Mouse (Mus musculus): ENCODE measurements around the gene Rab40c. TPM values are rescaled to one million over a fixed set of nuclear protein-coding genes. Genes with fewer than 3 reads are reported as not detected.

Gene Rab40c
- polyA plus RNA-seq, 1 experiment from 2014 or later: 15.8 TPM

GRCm38 (mm10) chr17:25835816-25836215 is 83.7 kb downstream of the Rab40c start:
- Histone ChIP-seq H3K36me3 (ENCODE audit: control insufficient read depth, insufficient read depth) (peaks cover 40% of the 10 kb centered on the region), H3K4me2 (replicated peaks; ENCODE audit: low read depth) (peak overlapping the region; percentile 93), H3K9ac (ENCODE audit: low read depth, low read length) (peak overlapping the region; percentile 22; the same call in 1 of the 2 replicates), H3K9me3 (ENCODE audit: control insufficient read depth) (no peaks in the 10 kb centered on the region), H3K4me3 (ENCODE audit: low read depth, low read length) (no peak overlapping the region), H3K27me3 (replicated peaks; ENCODE audit: control insufficient read depth, insufficient read depth, low read length) (no peaks in the 10 kb centered on the region), H3K4me1 (replicated peaks; ENCODE audit: control insufficient read depth, insufficient read depth, low read length) (peaks cover 11% of the 10 kb centered on the region; the same call in 1 of the 2 replicates), H3K27ac (ENCODE audit: low read depth, low read length) (no peak overlapping the region)
- no peak for TF ChIP-seq CTCF (IDR thresholded peaks at IDR 0.05; ENCODE audit: low read depth)
- no peak for ATAC-seq
- 90% methylated on average over 16 of the region's 16 CpGs for WGBS

DNA sequence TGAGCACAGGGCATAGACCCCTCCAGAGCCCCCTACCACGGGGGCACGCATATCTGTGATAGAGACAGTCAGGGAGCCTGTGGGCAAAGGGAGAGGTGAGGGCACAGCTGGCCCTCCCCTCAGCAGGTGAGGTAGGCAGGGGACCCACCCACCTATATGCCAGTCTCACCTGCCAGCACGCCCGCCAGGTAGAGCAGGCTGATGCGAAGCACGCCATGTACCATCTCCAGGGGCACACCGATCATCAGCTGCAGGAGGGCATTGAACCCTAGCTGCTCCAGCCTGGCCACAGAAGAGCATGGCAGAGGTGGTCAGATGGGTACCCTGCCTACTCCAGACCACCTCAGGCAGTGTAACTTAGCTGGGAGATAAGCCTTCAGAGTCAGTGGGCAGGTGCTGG is 84.2 kb downstream of the Rab40c start:
- H3K4me3 ChIP-seq (ENCODE audit: low read depth, low read length): no peak overlapping the region
- H3K36me3 ChIP-seq (ENCODE audit: control insufficient read depth, insufficient read depth): peaks cover 41% of the 10 kb centered on the region
- 89% methylated on average over 7 of the region's 7 CpGs for WGBS
- ATAC-seq: no peak
- H3K27me3 ChIP-seq (replicated peaks; ENCODE audit: control insufficient read depth, insufficient read depth, low read length): no peaks in the 10 kb centered on the region
- H3K27ac ChIP-seq (ENCODE audit: low read depth, low read length): no peak overlapping the region
- peaks cover 11% of the 10 kb centered on the region; the same call in 1 of the 2 replicates for H3K4me1 ChIP-seq (replicated peaks; ENCODE audit: control insufficient read depth, insufficient read depth, low read length)
- H3K4me2 ChIP-seq (replicated peaks; ENCODE audit: low read depth): peak overlapping the region; percentile 93
- H3K9me3 ChIP-seq (ENCODE audit: control insufficient read depth): no peaks in the 10 kb centered on the region
- no peak for TF ChIP-seq CTCF (IDR thresholded peaks at IDR 0.05; ENCODE audit: low read depth)
- H3K9ac ChIP-seq (ENCODE audit: low read depth, low read length): no peak overlapping the region

GRCm38 (mm10) chr17:25834595-25835222 is 84.8 kb downstream of the Rab40c start:
- WGBS: 62% methylated on average over 12 of the region's 12 CpGs
- Histone ChIP-seq H3K4me1 (replicated peaks; ENCODE audit: control insufficient read depth, insufficient read depth, low read length) (peaks cover 11% of the 10 kb centered on the region; the same call in 1 of the 2 replicates), H3K36me3 (ENCODE audit: control insufficient read depth, insufficient read depth) (peaks cover 38% of the 10 kb centered on the region), H3K9ac (ENCODE audit: low read depth, low read length) (peak overlapping the region; percentile 78; the same call in 1 of the 2 replicates), H3K27ac (ENCODE audit: low read depth, low read length) (peak overlapping the region; percentile 98; the same call in 1 of the 2 replicates), H3K9me3 (ENCODE audit: control insufficient read depth) (no peaks in the 10 kb centered on the region), H3K27me3 (replicated peaks; ENCODE audit: control insufficient read depth, insufficient read depth, low read length) (no peaks in the 10 kb centered on the region), H3K4me2 (replicated peaks; ENCODE audit: low read depth) (peak overlapping the region; percentile 93), H3K4me3 (ENCODE audit: low read depth, low read length) (peak overlapping the region; percentile 76)
- no peak for TF ChIP-seq CTCF (IDR thresholded peaks at IDR 0.05; ENCODE audit: low read depth)
- no peak for ATAC-seq

- Histone ChIP-seq H3K4me3 (ENCODE audit: low read depth, low read length) (peak overlapping the region; percentile 76), H3K9me3 (ENCODE audit: control insufficient read depth) (no peaks in the 10 kb centered on the region), H3K9ac (ENCODE audit: low read depth, low read length) (peak overlapping the region; percentile 78), H3K27me3 (replicated peaks; ENCODE audit: control insufficient read depth, insufficient read depth, low read length) (no peaks in the 10 kb centered on the region), H3K4me2 (replicated peaks; ENCODE audit: low read depth) (peak overlapping the region; percentile 93), H3K27ac (ENCODE audit: low read depth, low read length) (peak overlapping the region; percentile 98), H3K36me3 (ENCODE audit: control insufficient read depth, insufficient read depth) (peaks cover 32% of the 10 kb centered on the region), H3K4me1 (replicated peaks; ENCODE audit: control insufficient read depth, insufficient read depth, low read length) (peaks cover 11% of the 10 kb centered on the region; the same call in 1 of the 2 replicates)
- 18% methylated on average over 6 of the region's 6 CpGs for WGBS
- ATAC-seq: no peak
- TF ChIP-seq CTCF (IDR thresholded peaks at IDR 0.05; ENCODE audit: low read depth): no peak
Observed at GRCm38 (mm10) chr17:25833961-25834594, 85.4 kb downstream of the Rab40c start.

GRCm38 (mm10) chr17:25833291-25833663 is 86.2 kb downstream of the Rab40c start, which contains the start of gene Stub1:
Stub1 (minus strand) TSS chr17:25833404.
- WGBS: under 1% methylated on average over 24 of the region's 24 CpGs
- peak within 1 kb of the TSS; percentile 78 for H3K9ac ChIP-seq (ENCODE audit: low read depth, low read length)
- H3K4me1 ChIP-seq (replicated peaks; ENCODE audit: control insufficient read depth, insufficient read depth, low read length): peaks cover 11% of the 10 kb centered on the region; the same call in 1 of the 2 replicates
- peak; percentile 78 for ATAC-seq
- H3K4me3 ChIP-seq (ENCODE audit: low read depth, low read length): peak within 1 kb of the TSS; percentile 76
- TF ChIP-seq CTCF (IDR thresholded peaks at IDR 0.05; ENCODE audit: low read depth): 0 out of 2 replicates have a peak, but pooled peaks have one; percentile 7
- peaks cover 32% of the 10 kb centered on the region for H3K36me3 ChIP-seq (ENCODE audit: control insufficient read depth, insufficient read depth)
- no peaks in the 10 kb centered on the region for H3K27me3 ChIP-seq (replicated peaks; ENCODE audit: control insufficient read depth, insufficient read depth, low read length)
- peak within 1 kb of the TSS; percentile 98 for H3K27ac ChIP-seq (ENCODE audit: low read depth, low read length)
- no peaks in the 10 kb centered on the region for H3K9me3 ChIP-seq (ENCODE audit: control insufficient read depth)
- H3K4me2 ChIP-seq (replicated peaks; ENCODE audit: low read depth): peak within 1 kb of the TSS; percentile 93
